Mouse (Mus musculus): ENCODE results near the gene Gabrb3. TPM values are rescaled to one million over a fixed set of nuclear protein-coding genes. Genes with fewer than 3 reads are reported as not detected.

The Gabrb3 gene
- total RNA-seq, 2 experiments from 2014 or later: 230 to 231 TPM

DNA sequence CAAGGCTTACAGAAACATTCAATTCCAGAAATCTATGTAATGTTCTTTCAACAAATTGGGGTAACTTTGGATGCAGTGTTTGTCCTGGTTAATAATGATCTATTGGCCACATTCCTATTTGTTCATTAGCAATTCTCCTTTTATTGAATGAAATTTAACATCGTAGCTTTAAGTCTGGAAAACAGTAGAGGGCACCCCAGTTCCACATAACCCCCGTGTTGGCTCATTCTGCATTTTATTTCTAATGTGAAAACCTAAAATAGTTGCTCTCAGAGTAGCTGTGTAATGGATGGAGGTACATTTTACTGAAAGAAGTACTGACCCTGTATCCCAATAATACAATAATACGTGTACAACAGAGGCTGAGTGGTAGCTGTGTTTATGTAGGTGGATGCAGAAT is 93.5 kb downstream of the Gabrb3 start:
- intact Hi-C loops (cut with DNase I): loop anchor here (10.0 kb wide), 1 partner anchor 1232 kb away; no protein-coding TSS in a partner anchor
- peak; percentile 37 to 69 for DNase-seq (ENCODE audit: low spot score in 2 of 2)

DNA sequence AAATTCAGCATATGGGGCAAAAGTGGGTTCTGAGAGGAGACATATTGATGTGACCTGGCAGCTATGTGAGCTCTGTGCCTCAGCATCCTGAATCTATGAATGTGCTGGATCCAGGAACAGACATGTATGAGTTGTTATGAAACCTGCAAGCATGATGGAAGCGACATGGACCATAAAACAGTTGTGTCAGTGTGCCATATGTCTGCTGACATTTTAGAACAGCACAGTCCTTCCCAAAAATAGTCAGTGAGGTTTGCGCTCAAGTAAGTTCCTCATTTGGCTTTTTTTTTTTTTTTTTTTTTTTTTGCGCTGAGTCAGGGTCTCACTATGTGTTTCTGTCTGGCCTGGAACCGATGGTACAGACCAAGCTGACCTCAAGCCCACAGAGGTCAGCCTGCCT is 110.0 kb downstream of the Gabrb3 start:
- intact Hi-C loops (cut with DNase I): no loop called here
- peak in 1 of 2 experiments; percentile 62 for DNase-seq (ENCODE audit: low spot score in 2 of 2)

GRCm38 (mm10) chr7:57529954-57530353 is 110.5 kb downstream of the Gabrb3 start:
- intact Hi-C loops (cut with DNase I): no loop called here

GRCm38 (mm10) chr7:57532676-57533075 is 113.2 kb downstream of the Gabrb3 start:
- no peak for DNase-seq (ENCODE audit: low spot score in 2 of 2)
- intact Hi-C loops (cut with DNase I): no loop called here

More at GRCm38 (mm10) chr7:57529954-57530353, 110.5 kb downstream of the Gabrb3 start:
- no peak for DNase-seq (ENCODE audit: low spot score in 2 of 2)

- DNase-seq (ENCODE audit: low spot score in 2 of 2): no peak
- intact Hi-C loops (cut with DNase I): no loop called here
These were observed 119.1 kb downstream of the Gabrb3 start for GRCm38 (mm10) chr7:57538565-57538964.

DNA sequence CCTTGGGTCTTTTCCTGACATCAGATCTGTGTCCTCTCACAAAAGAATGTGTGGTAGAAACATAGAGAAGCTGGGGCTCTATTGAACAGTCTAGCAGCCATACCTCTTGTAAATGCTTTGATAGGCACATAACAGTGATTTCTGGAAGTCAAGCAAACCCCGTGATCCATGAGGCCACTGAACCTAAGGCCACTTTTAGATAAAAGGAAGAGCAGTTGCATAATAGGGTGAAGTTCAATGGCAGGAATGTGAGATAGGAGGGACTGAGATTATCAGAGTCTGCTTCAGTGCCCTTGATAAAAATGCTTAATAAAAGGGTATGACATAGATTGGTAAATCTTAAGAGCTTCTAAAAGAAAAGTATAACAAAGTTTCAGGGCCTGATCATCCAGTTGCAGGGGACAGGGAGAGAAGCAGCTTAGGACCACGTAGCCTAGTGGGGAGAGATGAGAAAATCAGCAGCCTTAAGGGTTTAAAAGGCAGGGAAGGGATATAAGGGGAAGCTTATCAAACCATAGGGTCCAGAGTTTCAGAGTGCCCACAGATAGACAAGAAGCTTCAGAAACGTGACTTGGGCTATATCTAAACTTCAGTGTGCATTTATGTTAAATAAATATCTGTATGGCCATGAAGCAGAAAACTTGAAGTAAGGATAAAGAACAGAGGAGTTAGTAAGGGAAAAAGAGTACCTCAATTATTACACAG is 141.4 kb downstream of the Gabrb3 start:
- no peak for DNase-seq (ENCODE audit: low spot score in 2 of 2)
- intact Hi-C loops (cut with DNase I): no loop called here

DNA sequence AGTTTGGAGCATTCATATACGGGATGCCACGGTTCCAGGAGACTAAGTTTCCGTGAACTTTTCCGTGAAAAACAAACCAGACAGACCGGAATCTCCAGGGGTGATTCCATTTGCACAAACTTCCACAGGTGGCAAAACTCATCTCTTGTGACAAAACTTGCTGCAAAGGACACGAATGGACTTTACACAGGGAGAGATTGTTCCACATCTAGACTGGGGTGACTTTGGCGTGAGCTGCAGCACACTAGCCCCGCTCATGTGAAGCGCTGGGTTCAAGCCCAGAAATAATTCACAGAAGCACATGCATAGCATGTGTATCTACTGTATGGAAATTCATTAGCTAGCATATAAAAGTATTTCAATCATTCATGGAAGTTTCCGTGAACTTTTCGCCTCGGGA is 144.9 kb downstream of the Gabrb3 start:
- intact Hi-C loops (cut with DNase I): no loop called here
- DNase-seq (ENCODE audit: low spot score in 2 of 2): no peak

DNA sequence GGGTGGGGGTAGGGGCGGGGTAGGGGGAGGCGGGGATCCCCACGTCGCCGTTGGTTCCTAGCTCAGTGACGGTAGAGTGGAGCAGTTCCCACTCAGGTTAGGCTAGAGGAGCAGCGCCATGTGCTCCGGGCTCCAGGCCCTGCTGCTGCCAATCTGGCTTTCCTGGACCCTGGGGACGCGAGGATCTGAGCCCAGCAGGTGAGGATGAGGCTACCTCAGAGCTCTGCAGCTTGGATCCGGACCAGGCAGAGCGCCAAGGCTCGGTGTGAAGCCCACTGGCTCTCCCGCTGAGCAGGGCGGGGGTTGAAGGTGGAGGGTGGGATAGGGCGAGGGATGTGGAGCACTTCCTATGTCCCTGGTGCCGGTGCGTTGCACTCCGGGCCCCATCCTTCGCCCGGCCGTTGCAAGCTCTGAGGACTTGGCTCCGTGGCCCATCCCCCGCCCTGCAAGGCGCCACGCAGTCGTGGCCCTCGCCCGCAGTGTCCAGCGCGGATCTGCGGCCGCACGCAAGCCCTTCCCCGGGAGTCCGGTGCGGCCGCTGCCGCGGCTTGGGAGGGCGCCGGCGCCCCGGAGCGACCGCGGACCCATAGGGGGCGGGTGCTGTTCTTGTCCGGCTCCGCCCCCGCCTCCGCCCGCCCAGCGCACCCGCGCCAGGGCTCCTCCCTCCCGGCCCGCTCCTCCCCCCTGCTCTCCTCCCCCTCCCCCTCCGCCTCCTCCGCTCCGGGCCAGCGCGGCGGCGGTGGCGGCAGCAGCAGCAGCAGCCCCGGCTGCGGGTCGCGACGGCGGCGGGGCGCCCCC is 171.2 kb downstream of the Gabrb3 start:
- intact Hi-C loops (cut with DNase I): loop anchor here (5.0 to 10.0 kb wide), 3 partner anchors 57 to 1637 kb away; partner anchors contain the start of gene Ube3a
- DNase-seq (ENCODE audit: low spot score in 2 of 2): peak; percentile 76 to 83

GRCm38 (mm10) chr7:57591249-57591577 is 171.7 kb downstream of the Gabrb3 start:
- intact Hi-C loops (cut with DNase I): loop anchor here (5.0 to 10.0 kb wide), 3 partner anchors 56 to 1636 kb away; partner anchors contain the start of gene Ube3a
- no peak for DNase-seq (ENCODE audit: low spot score in 2 of 2)

DNA sequence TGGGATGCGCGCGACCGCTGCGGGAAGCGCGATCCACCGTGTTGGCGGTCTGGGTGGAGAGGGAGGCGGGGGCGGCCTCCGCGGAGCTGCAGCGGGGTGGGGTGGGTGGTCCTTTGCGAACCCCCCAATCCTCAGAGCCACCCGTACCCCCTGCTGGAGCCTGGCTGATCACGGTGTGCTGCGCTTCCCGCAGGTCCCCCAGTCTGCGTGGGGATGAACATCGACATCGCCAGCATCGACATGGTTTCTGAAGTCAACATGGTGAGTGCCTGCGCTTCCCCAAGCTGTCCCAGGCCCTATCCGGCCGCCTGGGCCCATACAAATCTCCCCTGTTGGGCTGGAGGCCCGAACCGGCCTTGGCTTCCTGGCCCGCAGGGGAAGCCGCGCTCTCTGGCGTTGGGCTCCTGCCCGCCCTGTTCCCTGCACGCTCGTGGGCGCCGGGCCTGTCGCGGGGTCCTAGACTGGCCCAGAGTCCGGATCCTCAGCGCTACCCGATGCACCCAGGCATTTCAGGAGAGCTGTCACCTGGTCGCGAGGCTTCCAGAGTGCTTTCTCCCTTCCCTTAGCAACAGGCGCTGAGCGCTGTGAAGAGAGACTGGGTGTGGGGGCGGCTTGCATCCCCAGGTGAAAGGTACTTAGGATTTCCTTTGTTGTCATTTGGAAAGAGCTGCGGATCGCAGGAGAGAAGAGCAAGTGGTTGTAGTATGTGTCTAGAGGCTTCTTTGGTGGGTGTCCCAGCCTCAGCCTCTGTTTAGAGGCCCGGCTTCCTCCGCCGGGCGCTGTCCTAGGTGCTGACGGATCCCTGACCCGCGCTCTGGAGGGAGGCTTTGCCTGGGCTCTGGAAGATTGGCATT is 172.3 kb downstream of the Gabrb3 start:
- peak; percentile 49 to 61 for DNase-seq (ENCODE audit: low spot score in 2 of 2)
- intact Hi-C loops (cut with DNase I): loop anchor here (5.0 to 10.0 kb wide), 3 partner anchors 55 to 1635 kb away; partner anchors contain the start of gene Ube3a

DNA sequence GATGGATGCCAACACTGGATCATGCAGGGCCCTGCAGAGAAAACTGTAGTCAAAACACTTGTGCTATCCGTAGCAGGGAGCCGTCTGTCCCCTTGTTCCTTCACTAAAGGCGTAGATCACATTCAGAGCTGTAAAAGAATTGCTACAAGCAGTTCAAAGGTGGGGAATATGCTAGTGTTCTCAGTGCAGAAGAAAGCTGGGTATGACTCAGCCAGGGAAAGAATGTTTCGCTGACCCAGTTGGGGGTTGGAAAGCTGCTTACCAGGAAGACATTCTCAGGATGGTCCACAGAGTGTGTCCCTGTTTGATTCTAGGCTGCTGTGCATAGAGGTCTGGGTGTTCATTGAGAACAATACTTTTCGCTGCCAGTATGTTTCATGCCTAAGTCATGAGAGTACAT is 177.8 kb downstream of the Gabrb3 start:
- intact Hi-C loops (cut with DNase I): loop anchor here (10.0 kb wide), 1 partner anchor 797 kb away; no protein-coding TSS in a partner anchor
- DNase-seq (ENCODE audit: low spot score in 2 of 2): peak in 1 of 2 experiments; percentile 49

DNA sequence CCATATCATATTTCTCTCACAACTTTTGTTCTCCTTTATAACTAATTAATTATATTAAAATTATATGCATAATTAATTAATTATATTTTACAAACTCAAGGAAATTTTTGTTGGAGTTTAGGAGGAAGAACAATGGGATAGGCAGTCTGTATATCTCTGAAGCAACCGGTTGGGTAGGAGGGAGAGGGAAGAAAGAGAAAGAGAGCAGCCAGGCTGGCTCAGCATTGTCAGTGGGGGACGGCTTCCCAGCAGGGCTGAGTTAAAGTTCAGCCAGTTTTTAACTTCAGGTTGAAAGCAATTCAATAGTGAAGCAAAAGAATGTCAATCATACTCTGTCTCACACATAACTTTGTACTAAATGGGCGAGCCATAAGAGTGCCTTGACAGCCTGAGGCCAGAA is 199.2 kb downstream of the Gabrb3 start:
- DNase-seq (ENCODE audit: low spot score in 2 of 2): no peak
- intact Hi-C loops (cut with DNase I): no loop called here

DNA sequence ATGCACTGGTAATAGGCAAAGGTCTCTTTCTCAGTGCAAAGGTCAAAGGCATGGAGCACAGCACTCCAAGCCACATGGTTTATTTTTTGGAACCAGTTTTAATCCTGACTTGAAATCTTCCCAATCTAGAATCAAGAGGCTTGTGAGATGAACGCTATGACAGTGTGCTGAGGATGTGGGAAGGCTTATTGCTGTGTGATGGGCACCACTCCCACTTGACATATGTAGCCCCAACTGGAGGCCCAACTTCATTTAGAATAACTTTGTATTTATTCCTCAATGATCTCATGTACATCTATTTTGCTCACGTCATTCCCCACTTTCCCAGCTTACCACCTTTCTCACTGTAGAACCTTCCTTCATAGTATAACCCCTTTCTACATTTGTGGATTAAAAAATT is 200.5 kb downstream of the Gabrb3 start:
- DNase-seq (ENCODE audit: low spot score in 2 of 2): peak in 1 of 2 experiments; percentile 68

GRCm38 (mm10) chr7:57623718-57624117 is 204.2 kb downstream of the Gabrb3 start:
- intact Hi-C loops (cut with DNase I): no loop called here
- peak in 1 of 2 experiments; percentile 51 for DNase-seq (ENCODE audit: low spot score in 2 of 2)

More for the DNA sequence above, 200.5 kb downstream of the Gabrb3 start:
- intact Hi-C loops (cut with DNase I): no loop called here

- DNase-seq (ENCODE audit: low spot score in 2 of 2): peak; percentile 32 to 70
These were observed 215.5 kb downstream of the Gabrb3 start for GRCm38 (mm10) chr7:57635026-57635425.

DNA sequence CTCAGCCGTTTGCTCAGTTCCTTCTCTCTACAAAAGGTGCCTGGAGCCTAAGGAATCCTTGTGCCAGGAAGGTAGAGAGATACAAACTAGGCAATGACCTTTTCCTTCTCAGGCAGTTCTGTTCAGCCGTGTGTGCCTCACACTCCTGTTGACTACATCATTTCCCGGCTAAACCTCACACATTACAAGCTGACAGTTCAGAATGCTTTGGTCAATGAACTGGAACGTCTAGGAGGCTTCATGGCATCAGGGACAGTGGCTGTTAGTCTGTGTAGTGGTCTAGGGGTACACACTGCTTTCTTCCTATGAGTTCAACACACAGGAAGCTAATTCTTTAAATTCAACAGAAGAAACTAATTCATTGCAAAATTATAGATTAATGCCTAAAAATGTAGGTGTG is 216.2 kb downstream of the Gabrb3 start:
- intact Hi-C loops (cut with DNase I): no loop called here
- DNase-seq (ENCODE audit: low spot score in 2 of 2): no peak

More at GRCm38 (mm10) chr7:57635026-57635425, 215.5 kb downstream of the Gabrb3 start:
- intact Hi-C loops (cut with DNase I): no loop called here

- DNase-seq (ENCODE audit: low spot score in 2 of 2): no peak
- intact Hi-C loops (cut with DNase I): no loop called here
These were observed 221.3 kb downstream of the Gabrb3 start for GRCm38 (mm10) chr7:57640796-57641195.

DNA sequence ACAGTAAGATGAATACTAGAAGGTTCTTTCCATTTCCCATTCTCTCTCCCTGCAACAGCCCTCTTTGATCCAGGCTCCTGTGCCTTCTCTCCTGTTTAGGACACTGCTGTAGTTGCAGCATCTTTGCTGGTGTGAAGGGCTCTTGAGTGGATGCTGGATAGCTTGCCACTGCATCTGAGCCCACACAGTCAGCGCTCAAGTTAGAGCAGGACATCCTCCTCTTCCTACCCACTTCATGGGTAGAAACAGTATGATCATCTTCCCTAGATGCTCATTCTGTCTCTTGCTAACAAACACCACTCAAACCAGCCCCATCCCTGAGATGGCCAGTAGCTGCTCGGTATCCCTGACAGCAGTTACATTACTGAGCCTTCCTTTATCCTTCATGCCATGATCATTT is 227.9 kb downstream of the Gabrb3 start:
- intact Hi-C loops (cut with DNase I): loop anchor here (5.0 kb wide), 1 partner anchor 55 kb away; no protein-coding TSS in a partner anchor

DNA sequence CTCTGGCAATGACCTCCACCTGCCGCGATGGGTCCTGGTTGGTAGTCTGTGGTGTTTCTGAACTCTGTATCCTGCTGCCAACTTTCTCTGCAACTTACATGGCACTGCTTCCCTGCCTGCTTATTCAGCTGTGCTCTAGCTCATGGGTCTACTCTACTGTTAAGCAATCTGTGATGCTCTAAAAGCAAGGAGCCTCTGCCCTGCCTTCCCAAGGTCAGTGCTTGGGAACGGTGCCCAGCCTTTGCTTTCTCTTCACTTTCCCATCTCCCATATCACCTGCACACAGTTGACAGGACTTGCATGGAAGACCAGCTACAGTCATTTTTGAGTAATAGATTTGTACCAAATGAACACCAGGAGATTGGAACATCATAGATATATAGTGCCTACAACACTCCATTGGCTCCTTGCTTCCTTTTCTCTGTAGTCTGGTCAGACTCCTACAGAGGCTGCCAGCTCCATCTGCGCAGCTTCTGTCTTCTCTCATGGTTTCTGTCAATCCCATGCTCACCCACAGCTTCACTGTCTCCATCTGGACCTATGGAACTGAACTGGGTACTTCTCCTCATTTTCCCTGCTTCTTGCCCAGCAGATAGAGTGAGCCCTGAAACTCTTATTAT is 228.8 kb downstream of the Gabrb3 start:
- DNase-seq (ENCODE audit: low spot score in 2 of 2): peak; percentile 31 to 90
- intact Hi-C loops (cut with DNase I): loop anchor here (5.0 kb wide), 1 partner anchor 56 kb away; no protein-coding TSS in a partner anchor

More for the DNA sequence above, 227.9 kb downstream of the Gabrb3 start:
- peak in 1 of 2 experiments; percentile 55 for DNase-seq (ENCODE audit: low spot score in 2 of 2)

Data from left cerebral cortex, postnatal 25 days (tissue).